Mouse (Mus musculus) cerebellum, adult 9-10 months (tissue): ENCODE measurements around the gene Lrp1.

Experiments
- DNase-seq: peaks from one replicate; pipeline ENCODE4 v3.0.0; 2022

Lrp1 gene

GRCm38 (mm10) chr10:127614236-127615033 lies 6.5 kb downstream of the Lrp1 start:
- DNase-seq = peak; percentile 47

- DNase-seq = no peak
Observed at GRCm38 (mm10) chr10:127612079-127612775, 8.7 kb downstream of the Lrp1 start.

GRCm38 (mm10) chr10:127610066-127610415 lies 10.9 kb downstream of the Lrp1 start:
- no peak for DNase-seq

- no peak for DNase-seq
Observed at GRCm38 (mm10) chr10:127609415-127610065, 11.4 kb downstream of the Lrp1 start.

- no peak for DNase-seq
Observed at GRCm38 (mm10) chr10:127607059-127607458, 13.9 kb downstream of the Lrp1 start.

- DNase-seq = no peak
Observed at GRCm38 (mm10) chr10:127605756-127606155, 15.2 kb downstream of the Lrp1 start.

GRCm38 (mm10) chr10:127605251-127605547 lies 15.7 kb downstream of the Lrp1 start:
- DNase-seq = no peak

GRCm38 (mm10) chr10:127604465-127605250 lies 16.3 kb downstream of the Lrp1 start:
- no peak for DNase-seq

- no peak for DNase-seq
Observed at GRCm38 (mm10) chr10:127603437-127604371, 17.2 kb downstream of the Lrp1 start.

GRCm38 (mm10) chr10:127602194-127602593 lies 18.8 kb downstream of the Lrp1 start:
- no peak for DNase-seq

GRCm38 (mm10) chr10:127599779-127600541 lies 21.0 kb downstream of the Lrp1 start:
- DNase-seq = peak; percentile 73

- DNase-seq = peak; percentile 28
Observed at GRCm38 (mm10) chr10:127599252-127599651, 21.7 kb downstream of the Lrp1 start.

- DNase-seq = peak; percentile 47
Observed at GRCm38 (mm10) chr10:127598607-127599006, 22.3 kb downstream of the Lrp1 start.

GRCm38 (mm10) chr10:127597311-127597901 lies 23.5 kb downstream of the Lrp1 start:
- peak; percentile 86 for DNase-seq

- peak; percentile 80 for DNase-seq
Observed at GRCm38 (mm10) chr10:127596321-127596941, 24.5 kb downstream of the Lrp1 start.

- DNase-seq = no peak
Observed at GRCm38 (mm10) chr10:127594930-127595715, 25.8 kb downstream of the Lrp1 start.

- DNase-seq = no peak
Observed at GRCm38 (mm10) chr10:127594405-127594804, 26.5 kb downstream of the Lrp1 start.

- no peak for DNase-seq
Observed at GRCm38 (mm10) chr10:127592850-127593249, 28.1 kb downstream of the Lrp1 start.

- DNase-seq = no peak
Observed at GRCm38 (mm10) chr10:127592423-127592822, 28.5 kb downstream of the Lrp1 start.
